9 mouse cellular contexts compared by ENCODE assay signal in genomic region chr6:87937178-87937788, GRCm38 (mm10). TPM values are rescaled to one million over a fixed set of nuclear protein-coding genes. Genes with fewer than 3 reads are reported as not detected.
DNase-seq lines count a peak whose midpoint lies in the region; ATAC-seq lines count a peak whose summit lies in the region.
"Had no signal": no experiment of that assay in that cellular context is flagged by ENCODE, and none has a peak within 500 bp of the region (broad histone marks: within the 10 kb centered on the region; RNA-seq: fewer than 3 reads in every experiment).

No protein-coding gene starts in this region.

- H3K4me1 ChIP-seq in embryonic facial prominence, embryonic 11.5 days (ENCODE audit: control insufficient read depth, insufficient read depth, low read length) = no peaks in the 10 kb centered on the region
- H3K4me1 ChIP-seq in hindbrain, embryonic 15.5 days (replicated peaks) = no peaks in the 10 kb centered on the region
- H3K4me1 ChIP-seq in liver, embryonic 12.5 days = no peaks in the 10 kb centered on the region

- H3K9me3 ChIP-seq in embryonic facial prominence, embryonic 11.5 days (replicated peaks; ENCODE audit: control insufficient read depth, low read length) = no peaks in the 10 kb centered on the region
- no peaks in the 10 kb centered on the region for H3K9me3 ChIP-seq in hindbrain, embryonic 15.5 days
- no peaks in the 10 kb centered on the region for H3K9me3 ChIP-seq in liver, embryonic 12.5 days (replicated peaks)

- no peak overlapping the region for H3K4me2 ChIP-seq in embryonic facial prominence, embryonic 11.5 days (ENCODE audit: low read depth, low read length)
- H3K4me2 ChIP-seq in hindbrain, embryonic 15.5 days = no peak overlapping the region
- no peak overlapping the region for H3K4me2 ChIP-seq in liver, embryonic 12.5 days

- ATAC-seq in embryonic facial prominence, embryonic 11.5 days (replicated peaks; ENCODE audit: insufficient number of reproducible peaks, low FRiP score, low TSS enrichment, low read depth) = peak; percentile 98
- ATAC-seq in hindbrain, embryonic 15.5 days (ENCODE audit: low FRiP score, low read depth) = peak; percentile 63; the same call in 1 of the 2 replicates
- ATAC-seq in liver, embryonic 12.5 days = peak; percentile 68

- no peak overlapping the region for H3K9ac ChIP-seq in embryonic facial prominence, embryonic 11.5 days (replicated peaks; ENCODE audit: low read length)
- no peak overlapping the region for H3K9ac ChIP-seq in hindbrain, embryonic 15.5 days
- no peak overlapping the region for H3K9ac ChIP-seq in liver, embryonic 12.5 days

- no peaks in the 10 kb centered on the region for H3K27me3 ChIP-seq in embryonic facial prominence, embryonic 11.5 days (ENCODE audit: control insufficient read depth, insufficient read depth, low read length)
- no peaks in the 10 kb centered on the region for H3K27me3 ChIP-seq in hindbrain, embryonic 15.5 days
- H3K27me3 ChIP-seq in liver, embryonic 12.5 days (replicated peaks) = no peaks in the 10 kb centered on the region

- no peaks in the 10 kb centered on the region; the same call in 1 of the 2 replicates for H3K36me3 ChIP-seq in embryonic facial prominence, embryonic 11.5 days (replicated peaks; ENCODE audit: control insufficient read depth, insufficient read depth, low read depth, low read length)
- H3K36me3 ChIP-seq in hindbrain, embryonic 15.5 days = peaks cover 43% of the 10 kb centered on the region
- H3K36me3 ChIP-seq in liver, embryonic 12.5 days = peaks cover 44% of the 10 kb centered on the region

- 42% methylated on average over 19 of the region's 19 CpGs for WGBS in embryonic facial prominence, embryonic 11.5 days
- WGBS in hindbrain, embryonic 15.5 days = 35% methylated on average over 19 of the region's 19 CpGs
- WGBS in liver, embryonic 12.5 days (ENCODE audit: insufficient replicate concordance) = 64% methylated on average over 19 of the region's 19 CpGs

- H3K27ac ChIP-seq in embryonic facial prominence, embryonic 11.5 days (replicated peaks; ENCODE audit: low read depth, low read length) = no peak overlapping the region
- H3K27ac ChIP-seq in hindbrain, embryonic 15.5 days (replicated peaks) = no peak overlapping the region
- H3K27ac ChIP-seq in liver, embryonic 12.5 days = no peak overlapping the region

- H3K4me3 ChIP-seq in embryonic facial prominence, embryonic 11.5 days (ENCODE audit: low read depth, low read length) = no peak overlapping the region
- H3K4me3 ChIP-seq in hindbrain, embryonic 15.5 days = no peak overlapping the region
- no peak overlapping the region for H3K4me3 ChIP-seq in liver, embryonic 12.5 days

- peak; percentile 7 to 40 for DNase-seq in adrenal gland, adult (ENCODE audit: inconsistent age in 2 of 2, low spot score in 1 of 2)
- DNase-seq in adrenal gland, adult 8-10 months = no peak
- peak; percentile 79 for DNase-seq in embryonic facial prominence, embryonic 11.5 days (ENCODE audit: low spot score)
- peak; percentile 96 for DNase-seq in retina, postnatal 1 day
- no peak for DNase-seq in thymus, postnatal 25 days
- no peak for DNase-seq in frontal cortex, postnatal 14 days (ENCODE audit: low spot score in 2 of 2)

RNA-seq across cellular contexts. Expression of gene Hmces, which starts 23.5 kb away (rescaled TPM):
- total RNA-seq in adrenal gland, adult 8-10 months (2022) = 10 to 100 TPM; 18.0 to 30.4 (median 24.3) TPM
- polyA plus RNA-seq in embryonic facial prominence, embryonic 11.5 days (2014; fragmentation: Nextera tagmentation; extraction: Ambion mirVana) = 59.2 and 65.5 TPM in 2 replicates
- polyA plus RNA-seq in hindbrain, embryonic 15.5 days (2015; fragmentation: Nextera tagmentation; extraction: Ambion mirVana) = 38.5 and 44.0 TPM in 2 replicates
- 27.0 and 27.5 TPM in 2 replicates for polyA plus RNA-seq in liver, embryonic 12.5 days (2016; fragmentation: Nextera tagmentation; extraction: Ambion mirVana)

RNA-seq across cellular contexts. Expression of gene H1fx, which starts 44.2 kb away (rescaled TPM):
- 10 to 100 TPM in 1 of 4 experiments, 1 to 10 TPM in 3; 4.4 to 10.0 (median 7.4) TPM for total RNA-seq in adrenal gland, adult 8-10 months (2022)
- 62.8 and 92.5 TPM in 2 replicates for polyA plus RNA-seq in embryonic facial prominence, embryonic 11.5 days (2014; fragmentation: Nextera tagmentation; extraction: Ambion mirVana)
- 46.7 and 51.6 TPM in 2 replicates for polyA plus RNA-seq in hindbrain, embryonic 15.5 days (2015; fragmentation: Nextera tagmentation; extraction: Ambion mirVana)
- polyA plus RNA-seq in liver, embryonic 12.5 days (2016; fragmentation: Nextera tagmentation; extraction: Ambion mirVana) = 14.1 and 15.3 TPM in 2 replicates
- total RNA-seq: neutrophil, adult 5-6 weeks had no signal

RNA-seq across cellular contexts. Expression of gene Copg1, which starts 49.7 kb away (rescaled TPM):
- 100 to 1,000 TPM; 109 to 141 (median 130) TPM for total RNA-seq in adrenal gland, adult 8-10 months (2022)
- polyA plus RNA-seq in embryonic facial prominence, embryonic 11.5 days (2014; fragmentation: Nextera tagmentation; extraction: Ambion mirVana) = 147 and 150 TPM in 2 replicates
- polyA plus RNA-seq in hindbrain, embryonic 15.5 days (2015; fragmentation: Nextera tagmentation; extraction: Ambion mirVana) = 195 and 200 TPM in 2 replicates
- 79.2 and 85.0 TPM in 2 replicates for polyA plus RNA-seq in liver, embryonic 12.5 days (2016; fragmentation: Nextera tagmentation; extraction: Ambion mirVana)

Comparison
In these comparisons a context has a peak if more than half of its experiments do, and no peak if none do; other contexts are left out.
1. DNase-seq: peak in adrenal gland, adult (2 of 2), embryonic facial prominence, embryonic 11.5 days (single experiment) and retina, postnatal 1 day (single experiment); none in adrenal gland, adult 8-10 months (single experiment), thymus, postnatal 25 days (single experiment) and frontal cortex, postnatal 14 days (0 of 2).
2. Peak in every context shown above with its lines, with median percentiles within 50 percentile points of each other: ATAC-seq.